Mouse (Mus musculus) bone marrow, adult 2 months (tissue): Measurements from ENCODE around the gene Gm21188.
"Not testable (repeated sequence)": the region's sequence is repeated elsewhere in the genome, so short reads cannot be mapped to it uniquely, and the experiment has no call there.

Source experiments
- CTCF ChIP-seq: fragments of 200-500 bp; IDR thresholded peaks from 2 replicates; pipeline ENCODE4 v1.5.1; 2011; ENCODE audit warnings: low read length, control low read depth; ENCODE audit not compliant: control insufficient read depth, insufficient read depth
- POLR2A ChIP-seq: fragments of 200-500 bp; IDR thresholded peaks from 2 replicates; pipeline ENCODE4 v1.6.1; 2011; ENCODE audit warnings: low read depth, mild to moderate bottlenecking, control low read depth, low read length, borderline replicate concordance; ENCODE audit not compliant: control insufficient read depth

GRCm38 (mm10) chr13:120070878-120071277 lies 18.9 kb upstream of the Gm21188 start:
- not testable (repeated sequence) for TF ChIP-seq CTCF, POLR2A
